Mouse (Mus musculus) heart, embryonic 12.5 days (tissue): ENCODE measurements around the gene Cacnb4. TPM values are rescaled to one million over a fixed set of nuclear protein-coding genes. Genes with fewer than 3 reads are reported as not detected.

ENCODE experiments used
- ATAC-seq: fragments of 200-750 bp; cut with Nextera tagmentation; 2 replicates; pipeline ENCODE4 v1.8.0; 2017; ENCODE audit warnings: moderate TSS enrichment, moderate library complexity; ENCODE audit not compliant: insufficient number of reproducible peaks, low FRiP score
- H3K27ac ChIP-seq: fragments of 300-500 bp; sonication (generic); 2 replicates; pipeline ENCODE4 v1.5.1; 2016; ENCODE audit warnings: mild to moderate bottlenecking, moderate library complexity; ENCODE audit not compliant: poor library complexity, severe bottlenecking
- H3K27me3 ChIP-seq: fragments of 300-500 bp; sonication (generic); replicated peaks from 2 replicates; pipeline ENCODE4 v1.6.1; 2016; ENCODE audit warnings: mild to moderate bottlenecking, moderate library complexity
- H3K36me3 ChIP-seq: fragments of 300-500 bp; sonication (generic); 2 replicates; pipeline ENCODE4 v1.6.1; 2016; ENCODE audit warnings: mild to moderate bottlenecking, moderate library complexity
- H3K4me1 ChIP-seq: fragments of 300-500 bp; sonication (generic); replicated peaks from 2 replicates; pipeline ENCODE4 v1.6.1; 2016; ENCODE audit warnings: mild to moderate bottlenecking
- H3K4me2 ChIP-seq: fragments of 300-500 bp; sonication (generic); 2 replicates; pipeline ENCODE4 v1.6.1; 2016; ENCODE audit warnings: mild to moderate bottlenecking, moderate library complexity
- H3K4me3 ChIP-seq: fragments of 300-500 bp; sonication (generic); 2 replicates; pipeline ENCODE4 v1.5.1; 2016; ENCODE audit warnings: mild to moderate bottlenecking
- H3K9ac ChIP-seq: fragments of 300-500 bp; sonication (generic); 2 replicates; pipeline ENCODE4 v1.6.1; 2016; ENCODE audit warnings: mild to moderate bottlenecking, moderate library complexity
- H3K9me3 ChIP-seq: fragments of 300-500 bp; sonication (generic); replicated peaks from 2 replicates; pipeline ENCODE4 v1.6.1; 2016; ENCODE audit warnings: mild to moderate bottlenecking, moderate library complexity
- WGBS: fragments of 180-500 bp; shearing (Covaris S2); methylation state at CpG from one replicate; pipeline ENCODE4 v1.1.7; 2016; 5-methylcytosine and 5-hydroxymethylcytosine counted together
- polyA plus RNA-seq: library from polyadenylated mRNA; unstranded; fragments of >200 nt; fragmentation: Nextera tagmentation; extraction: Ambion mirVana; gene quantifications from 2 replicates; pipeline ENCODE4 v1.2.1, GENCODE M21; 2016

The Cacnb4 gene
- polyA plus RNA-seq, 1 experiment from 2014 or later: 0.41 TPM

- peaks cover 22% of the 10 kb centered on the region for H3K4me1 ChIP-seq
- peak; percentile 25; the same call in 1 of the 2 replicates for ATAC-seq
- H3K36me3 ChIP-seq: no peaks in the 10 kb centered on the region
- H3K27ac ChIP-seq: 0 out of 2 replicates have a peak overlapping the region, but pooled peaks have one; percentile 40
- H3K4me3 ChIP-seq: no peak overlapping the region
- no peak overlapping the region for H3K4me2 ChIP-seq
- H3K9me3 ChIP-seq: no peaks in the 10 kb centered on the region
- H3K27me3 ChIP-seq: no peaks in the 10 kb centered on the region
- H3K9ac ChIP-seq: no peak overlapping the region
- WGBS: 29% methylated on average over 7 of the region's 7 CpGs
Observed at GRCm38 (mm10) chr2:52623921-52624404, 52.7 kb downstream of the Cacnb4 start.

GRCm38 (mm10) chr2:52623461-52623860 is 53.2 kb downstream of the Cacnb4 start:
- peak overlapping the region; percentile 40; the same call in 1 of the 2 replicates for H3K27ac ChIP-seq
- H3K4me3 ChIP-seq: no peak overlapping the region
- WGBS: 27% methylated on average over 4 of the region's 4 CpGs
- H3K4me2 ChIP-seq: no peak overlapping the region
- H3K36me3 ChIP-seq: no peaks in the 10 kb centered on the region
- ATAC-seq: peak; percentile 57; the same call in 1 of the 2 replicates
- no peak overlapping the region for H3K9ac ChIP-seq
- H3K4me1 ChIP-seq: peaks cover 27% of the 10 kb centered on the region
- H3K9me3 ChIP-seq: no peaks in the 10 kb centered on the region
- H3K27me3 ChIP-seq: no peaks in the 10 kb centered on the region

GRCm38 (mm10) chr2:52622616-52623015 is 54.0 kb downstream of the Cacnb4 start:
- no peak overlapping the region for H3K4me3 ChIP-seq
- H3K36me3 ChIP-seq: no peaks in the 10 kb centered on the region
- H3K4me1 ChIP-seq: peaks cover 28% of the 10 kb centered on the region
- H3K9ac ChIP-seq: no peak overlapping the region
- no peak overlapping the region for H3K4me2 ChIP-seq
- whole genome bisulfite sequencing: 50% methylated on average over 2 of the region's 2 CpGs
- no peaks in the 10 kb centered on the region for H3K27me3 ChIP-seq
- ATAC-seq: no peak
- no peaks in the 10 kb centered on the region for H3K9me3 ChIP-seq
- H3K27ac ChIP-seq: no peak overlapping the region

DNA sequence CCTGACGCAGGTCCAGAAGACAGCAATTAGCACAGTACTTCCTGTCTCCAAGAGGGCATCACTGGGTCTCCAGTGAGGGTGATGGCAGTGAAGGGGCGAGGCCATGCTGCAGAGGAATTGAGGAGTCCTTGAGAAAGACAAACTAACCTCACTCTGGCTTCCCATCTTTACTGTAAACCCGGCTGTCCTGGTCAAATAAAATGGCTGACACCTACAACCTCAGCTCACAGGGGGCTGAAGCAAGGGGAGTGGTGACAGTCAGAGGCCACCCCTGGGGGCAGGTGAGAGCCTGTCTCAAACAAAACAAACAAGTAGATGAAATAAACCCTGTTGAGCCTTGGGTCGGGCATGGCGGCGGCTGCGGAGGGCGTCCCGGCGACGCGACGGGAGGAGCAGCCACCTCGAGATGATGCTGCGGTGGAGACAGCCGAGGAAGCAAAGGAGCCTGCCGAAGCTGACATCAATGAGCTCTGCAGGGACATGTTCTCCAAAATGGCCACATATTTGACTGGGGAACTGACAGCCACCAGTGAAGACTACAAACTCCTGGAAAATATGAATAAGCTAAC is 57.1 kb downstream of the Cacnb4 start:
- no peak overlapping the region for H3K27ac ChIP-seq
- 43% methylated on average over 17 of the region's 17 CpGs for WGBS
- peak overlapping the region; percentile 63 for H3K4me2 ChIP-seq
- peaks cover 28% of the 10 kb centered on the region for H3K4me1 ChIP-seq
- no peak for ATAC-seq
- H3K9ac ChIP-seq: peak overlapping the region; percentile 48; the same call in 1 of the 2 replicates
- H3K36me3 ChIP-seq: no peaks in the 10 kb centered on the region
- no peaks in the 10 kb centered on the region for H3K27me3 ChIP-seq
- peak overlapping the region; percentile 44 for H3K4me3 ChIP-seq
- no peaks in the 10 kb centered on the region for H3K9me3 ChIP-seq

DNA sequence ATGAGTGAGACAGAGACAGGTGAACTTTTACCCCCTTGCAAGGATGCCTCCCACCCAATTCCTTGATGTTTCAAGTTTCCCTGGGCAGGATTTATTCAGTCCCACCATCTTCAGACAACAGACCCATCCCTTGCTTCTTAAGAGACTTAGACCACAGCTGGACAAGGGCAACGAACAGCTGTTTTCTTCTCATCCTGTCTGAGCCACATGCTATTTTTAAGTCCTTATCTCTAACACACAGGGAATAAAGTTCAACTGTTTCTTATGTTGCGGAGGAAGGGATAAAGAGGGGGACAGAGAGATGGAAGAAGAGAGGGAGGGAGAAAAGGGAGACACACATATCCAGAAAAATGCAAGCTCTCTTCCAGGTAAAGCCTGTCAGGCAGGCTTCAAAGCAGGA is 57.8 kb downstream of the Cacnb4 start:
- no peak overlapping the region for H3K9ac ChIP-seq
- no peaks in the 10 kb centered on the region for H3K36me3 ChIP-seq
- peaks cover 23% of the 10 kb centered on the region for H3K4me1 ChIP-seq
- H3K27me3 ChIP-seq: no peaks in the 10 kb centered on the region
- H3K4me2 ChIP-seq: peak overlapping the region; percentile 63
- H3K4me3 ChIP-seq: no peak overlapping the region
- ATAC-seq: no peak
- WGBS: 3% methylated on average over 2 of the region's 2 CpGs
- H3K9me3 ChIP-seq: no peaks in the 10 kb centered on the region
- no peak overlapping the region for H3K27ac ChIP-seq

DNA sequence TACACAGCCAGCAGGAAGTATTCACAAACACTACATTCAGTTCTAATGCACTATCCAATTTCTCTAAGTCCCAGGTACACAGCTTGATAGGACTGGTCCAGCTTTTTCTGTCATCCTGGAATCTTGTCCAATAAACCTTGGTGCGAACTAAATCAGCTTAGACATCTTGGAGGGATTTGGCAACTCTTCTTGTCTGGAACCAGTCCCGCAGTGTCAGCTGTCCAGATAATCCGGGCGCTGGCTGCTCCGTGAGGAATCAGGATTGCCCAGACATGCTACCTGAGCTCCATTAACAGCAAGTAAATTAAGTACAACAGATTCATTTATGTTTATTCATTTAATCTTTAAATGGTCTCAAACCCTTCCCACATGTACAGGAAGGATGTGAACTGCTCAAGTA is 61.2 kb downstream of the Cacnb4 start:
- Histone ChIP-seq H3K4me3 (no peak overlapping the region), H3K27me3 (no peaks in the 10 kb centered on the region), H3K4me2 (no peak overlapping the region), H3K9me3 (no peaks in the 10 kb centered on the region), H3K27ac (no peak overlapping the region), H3K36me3 (no peaks in the 10 kb centered on the region), H3K9ac (no peak overlapping the region), H3K4me1 (peaks cover 14% of the 10 kb centered on the region)
- ATAC-seq: no peak
- WGBS: 78% methylated on average over 5 of the region's 5 CpGs

- Histone ChIP-seq H3K9ac (no peak overlapping the region), H3K36me3 (no peaks in the 10 kb centered on the region), H3K4me1 (peaks cover 6% of the 10 kb centered on the region), H3K4me3 (no peak overlapping the region), H3K27ac (no peak overlapping the region), H3K9me3 (no peaks in the 10 kb centered on the region), H3K27me3 (no peaks in the 10 kb centered on the region), H3K4me2 (no peak overlapping the region)
- WGBS: 81% methylated on average over 4 of the region's 4 CpGs
- no peak for ATAC-seq
Observed at GRCm38 (mm10) chr2:52613888-52614287, 62.7 kb downstream of the Cacnb4 start.

GRCm38 (mm10) chr2:52609486-52609885 is 67.1 kb downstream of the Cacnb4 start:
- Histone ChIP-seq H3K36me3 (no peaks in the 10 kb centered on the region), H3K4me1 (no peaks in the 10 kb centered on the region), H3K9ac (no peak overlapping the region), H3K9me3 (no peaks in the 10 kb centered on the region), H3K27ac (no peak overlapping the region), H3K4me3 (no peak overlapping the region), H3K4me2 (no peak overlapping the region), H3K27me3 (no peaks in the 10 kb centered on the region)
- ATAC-seq: no peak
- 64% methylated on average over 1 of the region's 1 CpGs for WGBS

- Histone ChIP-seq H3K4me1 (peaks cover 6% of the 10 kb centered on the region; the same call in 1 of the 2 replicates), H3K9ac (no peak overlapping the region), H3K27ac (no peak overlapping the region), H3K36me3 (no peaks in the 10 kb centered on the region), H3K4me3 (no peak overlapping the region), H3K4me2 (no peak overlapping the region), H3K9me3 (no peaks in the 10 kb centered on the region), H3K27me3 (no peaks in the 10 kb centered on the region)
- 73% methylated on average over 5 of the region's 5 CpGs for WGBS
- ATAC-seq: no peak
Observed at GRCm38 (mm10) chr2:52607857-52608485, 68.7 kb downstream of the Cacnb4 start.

- H3K4me3 ChIP-seq: no peak overlapping the region
- H3K27ac ChIP-seq: no peak overlapping the region
- H3K4me2 ChIP-seq: no peak overlapping the region
- no peak overlapping the region for H3K9ac ChIP-seq
- H3K4me1 ChIP-seq: peaks cover 8% of the 10 kb centered on the region; the same call in 1 of the 2 replicates
- H3K36me3 ChIP-seq: no peaks in the 10 kb centered on the region
- no peaks in the 10 kb centered on the region for H3K9me3 ChIP-seq
- WGBS: 86% methylated on average over 4 of the region's 4 CpGs
- ATAC-seq: no peak
- no peaks in the 10 kb centered on the region for H3K27me3 ChIP-seq
Observed at GRCm38 (mm10) chr2:52606331-52606730, 70.3 kb downstream of the Cacnb4 start.

GRCm38 (mm10) chr2:52605321-52605720 is 71.3 kb downstream of the Cacnb4 start:
- Histone ChIP-seq H3K27ac (no peak overlapping the region), H3K27me3 (no peaks in the 10 kb centered on the region), H3K4me1 (peaks cover 8% of the 10 kb centered on the region; the same call in 1 of the 2 replicates), H3K9me3 (no peaks in the 10 kb centered on the region), H3K36me3 (no peaks in the 10 kb centered on the region), H3K4me2 (no peak overlapping the region), H3K4me3 (no peak overlapping the region), H3K9ac (no peak overlapping the region)
- no peak for ATAC-seq
- WGBS: 17% methylated on average over 4 of the region's 4 CpGs
